ENCODE assay signal across 16 mouse cellular contexts in genomic region chr12:43920396-43920795, GRCm38 (mm10).
"Had no signal": no experiment of that assay in that cellular context is flagged by ENCODE, and none has a peak within 500 bp of the region (broad histone marks: within the 10 kb centered on the region; RNA-seq: fewer than 3 reads in every experiment).

No protein-coding gene starts in this region.

- H3K27me3 ChIP-seq: liver, embryonic 13.5 days; midbrain, embryonic 15.5 days; neural tube, embryonic 13.5 days; stomach, embryonic 15.5 days had no signal

- DNase-seq: kidney, adult 8-10 months; kidney, postnatal 14 days; kidney, postnatal 4 days; liver, embryonic 13.5 days; lung, adult 2 months; lung, postnatal 14 days; lung, postnatal 4 days; retina, postnatal 1 day; right cerebral cortex, postnatal 25 days; spleen, adult 18-20 months; thymus, postnatal 25 days had no signal

- H3K4me3 ChIP-seq: liver, embryonic 13.5 days; midbrain, embryonic 15.5 days; myocyte; neural tube, embryonic 13.5 days; stomach, embryonic 15.5 days had no signal

- H3K4me1 ChIP-seq: liver, embryonic 13.5 days; stomach, embryonic 15.5 days had no signal

- ATAC-seq: midbrain, embryonic 15.5 days had no signal

- H3K4me2 ChIP-seq: liver, embryonic 13.5 days; midbrain, embryonic 11.5 days; midbrain, embryonic 15.5 days; neural tube, embryonic 13.5 days; stomach, embryonic 15.5 days had no signal

- H3K36me3 ChIP-seq: liver, embryonic 13.5 days; midbrain, embryonic 15.5 days; neural tube, embryonic 13.5 days; stomach, embryonic 15.5 days had no signal

- H3K9me3 ChIP-seq: liver, embryonic 13.5 days; midbrain, embryonic 15.5 days; neural tube, embryonic 13.5 days; stomach, embryonic 15.5 days had no signal

- H3K27ac ChIP-seq: liver, embryonic 13.5 days; midbrain, embryonic 15.5 days; neural tube, embryonic 13.5 days; stomach, embryonic 15.5 days had no signal

- H3K9ac ChIP-seq: liver, embryonic 13.5 days; midbrain, embryonic 15.5 days; neural tube, embryonic 13.5 days; stomach, embryonic 15.5 days had no signal
